Mouse (Mus musculus): ENCODE measurements around the gene Elavl3. TPM values are rescaled to one million over a fixed set of nuclear protein-coding genes. Genes with fewer than 3 reads are reported as not detected.
A peak's percentile ranks its signal among the peaks of the same experiment; 100 is the strongest.

Gene Elavl3
- polyA plus RNA-seq, 1 experiment from 2014 or later, result 0.12 TPM

DNA sequence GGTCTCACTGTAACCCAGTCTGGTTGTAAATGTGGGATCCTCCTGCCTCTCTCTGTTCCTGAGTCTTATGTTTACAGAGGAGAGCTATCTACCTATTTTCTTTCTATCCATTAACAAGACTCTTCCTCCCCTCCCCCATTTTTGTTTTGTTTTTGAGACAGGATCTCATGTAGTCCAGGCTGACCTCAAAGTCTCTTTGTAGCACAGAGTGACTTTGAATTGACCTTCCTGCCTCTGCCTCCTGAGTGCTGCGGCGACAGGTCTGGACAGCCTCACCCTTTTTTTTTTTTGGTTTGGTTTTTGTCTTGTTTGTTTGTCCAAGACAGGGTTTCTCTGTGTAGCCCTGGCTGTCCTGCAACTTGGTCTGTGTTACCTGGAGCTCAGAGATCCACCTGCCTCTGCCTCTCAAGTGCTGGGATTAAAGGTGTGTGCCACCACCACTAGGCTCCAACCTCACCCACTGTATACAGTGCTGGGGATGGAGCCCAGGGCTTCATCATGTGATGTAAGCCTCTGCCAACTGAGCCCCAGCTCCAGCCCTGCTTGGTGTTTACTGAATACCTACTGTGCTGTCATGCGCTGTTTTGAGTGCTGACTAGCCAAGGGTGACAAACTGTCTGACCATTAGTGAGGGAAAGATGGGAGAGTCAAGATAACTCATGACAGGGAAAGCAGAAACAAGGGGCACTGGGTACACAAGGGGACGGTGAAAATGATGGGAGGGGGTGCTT lies 73.3 kb downstream of the Elavl3 start:
- DNase-seq (no peak), ATAC-seq (ENCODE audit: insufficient read depth) (no peak)
- Histone ChIP-seq H3K4me1 (ENCODE audit: insufficient read depth) (no peaks in the 10 kb centered on the region), H3K9me3 (ENCODE audit: low read depth, low read length) (no peaks in the 10 kb centered on the region), H3K36me3 (ENCODE audit: insufficient read depth) (no peaks in the 10 kb centered on the region), H3K4me3 (ENCODE audit: low read depth, low read length) (no peak overlapping the region), H3K27me3 (ENCODE audit: insufficient read depth, low read length) (no peaks in the 10 kb centered on the region), H3K27ac (ENCODE audit: low read depth) (no peak overlapping the region), H3K4me2 (no peak overlapping the region), H3K9ac (no peak overlapping the region)
- 77% methylated on average over 4 of the region's 4 CpGs for WGBS
- TF ChIP-seq CTCF (IDR thresholded peaks at IDR 0.05; ENCODE audit: low read depth), result no peak

- Histone ChIP-seq H3K4me2 (no peak overlapping the region), H3K4me1 (ENCODE audit: insufficient read depth) (no peaks in the 10 kb centered on the region), H3K27me3 (ENCODE audit: insufficient read depth, low read length) (no peaks in the 10 kb centered on the region), H3K36me3 (ENCODE audit: insufficient read depth) (no peaks in the 10 kb centered on the region), H3K27ac (ENCODE audit: low read depth) (no peak overlapping the region), H3K9me3 (ENCODE audit: low read depth, low read length) (no peaks in the 10 kb centered on the region), H3K4me3 (ENCODE audit: low read depth, low read length) (no peak overlapping the region), H3K9ac (no peak overlapping the region)
- TF ChIP-seq CTCF (IDR thresholded peaks at IDR 0.05; ENCODE audit: low read depth), result peak; percentile 72
- no peak for ATAC-seq (ENCODE audit: insufficient read depth)
- no peak for DNase-seq
- 6% methylated on average over 2 of the region's 2 CpGs for WGBS
Measured at GRCm38 (mm10) chr9:21977972-21978371, 73.9 kb downstream of the Elavl3 start.

- DNase-seq (no peak), ATAC-seq (ENCODE audit: insufficient read depth) (no peak)
- Histone ChIP-seq H3K27me3 (ENCODE audit: insufficient read depth, low read length) (no peaks in the 10 kb centered on the region), H3K4me1 (ENCODE audit: insufficient read depth) (no peaks in the 10 kb centered on the region), H3K9me3 (ENCODE audit: low read depth, low read length) (no peaks in the 10 kb centered on the region), H3K9ac (no peak overlapping the region), H3K4me2 (no peak overlapping the region), H3K4me3 (ENCODE audit: low read depth, low read length) (no peak overlapping the region), H3K36me3 (ENCODE audit: insufficient read depth) (no peaks in the 10 kb centered on the region), H3K27ac (ENCODE audit: low read depth) (no peak overlapping the region)
- TF ChIP-seq CTCF (IDR thresholded peaks at IDR 0.05; ENCODE audit: low read depth), result no peak
- WGBS, result 74% methylated on average over 5 of the region's 5 CpGs
Measured at GRCm38 (mm10) chr9:21977331-21977730, 74.5 kb downstream of the Elavl3 start.

GRCm38 (mm10) chr9:21976626-21977175 lies 75.1 kb downstream of the Elavl3 start:
- no peaks in the 10 kb centered on the region for H3K4me1 ChIP-seq (ENCODE audit: insufficient read depth)

DNA sequence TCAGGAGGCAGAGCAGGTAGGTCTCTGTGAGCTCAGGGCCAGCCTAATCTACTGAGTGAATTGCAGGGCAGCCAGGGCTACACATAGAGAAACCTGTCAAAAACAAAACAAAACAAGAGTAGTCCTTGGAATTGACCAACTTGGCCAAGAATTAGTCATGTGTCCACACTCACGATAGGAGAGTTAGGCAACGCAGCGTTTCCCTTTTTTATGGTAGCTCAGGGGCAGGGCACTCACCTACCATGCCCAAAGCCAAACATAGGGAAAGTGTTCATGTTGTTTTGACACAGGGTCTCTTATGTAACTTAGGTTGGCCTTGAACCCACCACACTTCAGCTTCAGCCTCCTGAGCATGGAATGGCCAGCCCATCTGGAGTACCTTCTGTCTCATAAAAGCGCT lies 82.5 kb downstream of the Elavl3 start:
- TF ChIP-seq CTCF (IDR thresholded peaks at IDR 0.05; ENCODE audit: low read depth), result no peak
- Histone ChIP-seq H3K4me3 (ENCODE audit: low read depth, low read length) (no peak overlapping the region), H3K9ac (no peak overlapping the region), H3K27me3 (ENCODE audit: insufficient read depth, low read length) (no peaks in the 10 kb centered on the region), H3K4me1 (ENCODE audit: insufficient read depth) (no peaks in the 10 kb centered on the region), H3K36me3 (ENCODE audit: insufficient read depth) (no peaks in the 10 kb centered on the region), H3K4me2 (no peak overlapping the region), H3K27ac (ENCODE audit: low read depth) (no peak overlapping the region), H3K9me3 (ENCODE audit: low read depth, low read length) (no peaks in the 10 kb centered on the region)
- ATAC-seq (ENCODE audit: insufficient read depth) (no peak), DNase-seq (no peak)
- WGBS, result 80% methylated on average over 4 of the region's 4 CpGs

More at GRCm38 (mm10) chr9:21976626-21977175, 75.1 kb downstream of the Elavl3 start:
- no peaks in the 10 kb centered on the region for H3K36me3 ChIP-seq (ENCODE audit: insufficient read depth)
- H3K4me3 ChIP-seq (ENCODE audit: low read depth, low read length), result no peak overlapping the region
- DNase-seq (no peak), ATAC-seq (ENCODE audit: insufficient read depth) (no peak)
- 85% methylated on average over 10 of the region's 10 CpGs for WGBS
- TF ChIP-seq CTCF (IDR thresholded peaks at IDR 0.05; ENCODE audit: low read depth), result no peak
- no peak overlapping the region for H3K27ac ChIP-seq (ENCODE audit: low read depth)
- no peak overlapping the region for H3K9ac ChIP-seq
- H3K4me2 ChIP-seq, result no peak overlapping the region
- H3K9me3 ChIP-seq (ENCODE audit: low read depth, low read length), result no peaks in the 10 kb centered on the region
- H3K27me3 ChIP-seq (ENCODE audit: insufficient read depth, low read length), result no peaks in the 10 kb centered on the region

GRCm38 (mm10) chr9:21968883-21969282 lies 82.9 kb downstream of the Elavl3 start:
- Histone ChIP-seq H3K27ac (ENCODE audit: low read depth) (no peak overlapping the region), H3K9me3 (ENCODE audit: low read depth, low read length) (no peaks in the 10 kb centered on the region), H3K4me3 (ENCODE audit: low read depth, low read length) (no peak overlapping the region), H3K27me3 (ENCODE audit: insufficient read depth, low read length) (no peaks in the 10 kb centered on the region), H3K9ac (no peak overlapping the region), H3K4me1 (ENCODE audit: insufficient read depth) (no peaks in the 10 kb centered on the region), H3K4me2 (no peak overlapping the region), H3K36me3 (ENCODE audit: insufficient read depth) (no peaks in the 10 kb centered on the region)
- TF ChIP-seq CTCF (IDR thresholded peaks at IDR 0.05; ENCODE audit: low read depth), result no peak
- ATAC-seq (ENCODE audit: insufficient read depth) (no peak), DNase-seq (no peak)
- WGBS, result 43% methylated on average over 6 of the region's 6 CpGs

Other genes starting within 250 kb of the Elavl3 start
- gene Angptl8, start 216.5 kb downstream of the Elavl3 start, polyA plus RNA-seq (2014; fragmentation: Nextera tagmentation; extraction: Ambion mirVana), result 1.3 and 1.9 TPM in 2 replicates
- 52.3 and 60.9 TPM in 2 replicates for gene Dock6, start 199.4 kb downstream of the Elavl3 start, polyA plus RNA-seq (2014; fragmentation: Nextera tagmentation; extraction: Ambion mirVana)
- gene Rab3d, start 133.8 kb downstream of the Elavl3 start, polyA plus RNA-seq (2014; fragmentation: Nextera tagmentation; extraction: Ambion mirVana), result 8.6 and 8.8 TPM in 2 replicates
- 2.8 and 4.9 TPM in 2 replicates for gene Ccdc159, start 124.6 kb downstream of the Elavl3 start, polyA plus RNA-seq (2014; fragmentation: Nextera tagmentation; extraction: Ambion mirVana)
- gene Tmem205, start 124.5 kb downstream of the Elavl3 start, polyA plus RNA-seq (2014; fragmentation: Nextera tagmentation; extraction: Ambion mirVana), result 39.5 and 40.1 TPM in 2 replicates
- gene Plppr2, start 115.0 kb downstream of the Elavl3 start, polyA plus RNA-seq (2014; fragmentation: Nextera tagmentation; extraction: Ambion mirVana), result 7.7 and 10.2 TPM in 2 replicates
- 10.2 and 12.2 TPM in 2 replicates for gene Swsap1, start 96.3 kb downstream of the Elavl3 start, polyA plus RNA-seq (2014; fragmentation: Nextera tagmentation; extraction: Ambion mirVana)
- gene Epor, start 88.5 kb downstream of the Elavl3 start, polyA plus RNA-seq (2014; fragmentation: Nextera tagmentation; extraction: Ambion mirVana), result 5.3 and 6.4 TPM in 2 replicates
- gene Rgl3, start 62.6 kb downstream of the Elavl3 start, polyA plus RNA-seq (2014; fragmentation: Nextera tagmentation; extraction: Ambion mirVana), result 3.8 and 5.5 TPM in 2 replicates
- 1.4 and 1.5 TPM in 2 replicates for gene Ccdc151, start 49.4 kb downstream of the Elavl3 start, polyA plus RNA-seq (2014; fragmentation: Nextera tagmentation; extraction: Ambion mirVana)
- gene Prkcsh, start 49.2 kb downstream of the Elavl3 start, polyA plus RNA-seq (2014; fragmentation: Nextera tagmentation; extraction: Ambion mirVana), result 94.4 and 107 TPM in 2 replicates
- gene Gm49318, start 19.2 kb upstream of the Elavl3 start, polyA plus RNA-seq (2014; fragmentation: Nextera tagmentation; extraction: Ambion mirVana), result not detected in 2 replicates
- 10.7 and 12.4 TPM in 2 replicates for gene Zfp653, start 19.4 kb upstream of the Elavl3 start, polyA plus RNA-seq (2014; fragmentation: Nextera tagmentation; extraction: Ambion mirVana)
- 31.0 and 33.5 TPM in 2 replicates for gene Ecsit, start 33.4 kb upstream of the Elavl3 start, polyA plus RNA-seq (2014; fragmentation: Nextera tagmentation; extraction: Ambion mirVana)
- 69.1 and 71.2 TPM in 2 replicates for gene Cnn1, start 47.2 kb upstream of the Elavl3 start, polyA plus RNA-seq (2014; fragmentation: Nextera tagmentation; extraction: Ambion mirVana)
- 196 and 212 TPM in 2 replicates for gene Elof1, start 65.1 kb upstream of the Elavl3 start, polyA plus RNA-seq (2014; fragmentation: Nextera tagmentation; extraction: Ambion mirVana)
- 3.6 and 4.2 TPM in 2 replicates for gene Acp5, start 83.7 kb upstream of the Elavl3 start, polyA plus RNA-seq (2014; fragmentation: Nextera tagmentation; extraction: Ambion mirVana)
- 70.8 and 73.8 TPM in 2 replicates for gene Pigyl, start 104.8 kb upstream of the Elavl3 start, polyA plus RNA-seq (2014; fragmentation: Nextera tagmentation; extraction: Ambion mirVana)
- 0.53 and 0.68 TPM in 2 replicates for gene Zfp872, start 136.1 kb upstream of the Elavl3 start, polyA plus RNA-seq (2014; fragmentation: Nextera tagmentation; extraction: Ambion mirVana)
- gene Zfp809, start 173.7 kb upstream of the Elavl3 start, polyA plus RNA-seq (2014; fragmentation: Nextera tagmentation; extraction: Ambion mirVana), result 23.7 and 27.5 TPM in 2 replicates
- gene Zfp599, start 207.9 kb upstream of the Elavl3 start, polyA plus RNA-seq (2014; fragmentation: Nextera tagmentation; extraction: Ambion mirVana), result 6.6 and 6.8 TPM in 2 replicates